Mouse (Mus musculus) sigmoid colon, adult 10 weeks (tissue): ENCODE measurements around the gene Metrn. TPM values are rescaled to one million over a fixed set of nuclear protein-coding genes. Genes with fewer than 3 reads are reported as not detected.

ENCODE experiments used
- polyA plus RNA-seq: library from polyadenylated mRNA; stranded (reverse); fragments of 350-450 nt; fragmentation: Illumina TruSeq; extraction: RNeasy Lipid Tissue Mini Kit (QIAGEN cat#74804); gene quantifications from one replicate; pipeline ENCODE4 v1.2.3, GENCODE M21; 2014; ENCODE audit warnings: low read depth, low replicate concordance

Gene Metrn
- not detected for polyA plus RNA-seq

GRCm38 (mm10) chr17:25796951-25797369 is at the start of gene Metrn:
Metrn (minus strand) TSS chr17:25797136.

GRCm38 (mm10) chr17:25844396-25844901 is 47.5 kb upstream of the Metrn start, which contains the start of gene Rhot2:
Rhot2 (minus strand) TSS chr17:25844851.

GRCm38 (mm10) chr17:25841117-25841880 is 44.4 kb upstream of the Metrn start, which contains the start of gene Gm20683:
Gm20683 (minus strand) TSS chr17:25841763.

GRCm38 (mm10) chr17:25837076-25837410 is 40.1 kb upstream of the Metrn start, which contains the start of gene Rhbdl1:
Rhbdl1 (minus strand) TSS chr17:25837295.

GRCm38 (mm10) chr17:25833291-25833663 is 36.3 kb upstream of the Metrn start, which contains the start of gene Stub1:
Stub1 (minus strand) TSS chr17:25833404.

GRCm38 (mm10) chr17:25828712-25829557 is 32.0 kb upstream of the Metrn start, which contains the start of gene Jmjd8:
Jmjd8 (plus strand) TSS chr17:25828867.

GRCm38 (mm10) chr17:25823452-25823851 is 26.5 kb upstream of the Metrn start, which contains the start of gene Wdr24:
Wdr24 (plus strand) TSS chr17:25823627.

GRCm38 (mm10) chr17:25808789-25809605 is 12.1 kb upstream of the Metrn start, which contains the start of gene Fbxl16:
Fbxl16 (plus strand) TSS chr17:25809085.

GRCm38 (mm10) chr17:25795609-25796092 is 1.3 kb downstream of the Metrn start, which contains the start of gene AC134908.4:
AC134908.4 (minus strand) TSS chr17:25795659.

GRCm38 (mm10) chr17:25792615-25793014 is 4.3 kb downstream of the Metrn start, which contains the start of gene Fam173a:
Fam173a (minus strand) TSS chr17:25792901.

GRCm38 (mm10) chr17:25786280-25786679 is 10.7 kb downstream of the Metrn start, which contains the start of gene Ccdc78:
Ccdc78 (plus strand) TSS chr17:25786580.

GRCm38 (mm10) chr17:25785281-25785745 is 11.6 kb downstream of the Metrn start, which contains the start of gene Haghl:
Haghl (minus strand) TSS chr17:25785673.

GRCm38 (mm10) chr17:25773549-25774120 is 23.3 kb downstream of the Metrn start, which contains the start of gene Narfl:
Narfl (plus strand) TSS chr17:25773776.

GRCm38 (mm10) chr17:25754241-25754640 is 42.7 kb downstream of the Metrn start, which contains the start of gene Msln:
Msln (minus strand) TSS chr17:25754378.

Other genes starting within 250 kb of the Metrn start
- gene Sox8, start 226.4 kb downstream of the Metrn start, polyA plus RNA-seq = 0.22 TPM
- 0.32 TPM for gene Lmf1, start 218.1 kb downstream of the Metrn start, polyA plus RNA-seq
- not detected for gene Gng13, start 80.0 kb downstream of the Metrn start, polyA plus RNA-seq
- not detected for gene Chtf18, start 69.7 kb downstream of the Metrn start, polyA plus RNA-seq
- gene Rpusd1, start 69.5 kb downstream of the Metrn start, polyA plus RNA-seq = not detected
- gene Mslnl, start 61.1 kb downstream of the Metrn start, polyA plus RNA-seq = not detected
- 0.41 TPM for gene Msln, start 42.8 kb downstream of the Metrn start, polyA plus RNA-seq
- gene Narfl, start 23.4 kb downstream of the Metrn start, polyA plus RNA-seq = 1.5 TPM
- not detected for gene Haghl, start 11.5 kb downstream of the Metrn start, polyA plus RNA-seq
- not detected for gene Ccdc78, start 10.6 kb downstream of the Metrn start, polyA plus RNA-seq
- 0.38 TPM for gene Fam173a, start 4.2 kb downstream of the Metrn start, polyA plus RNA-seq
- gene AC134908.4, start 1.5 kb downstream of the Metrn start, polyA plus RNA-seq = not detected
- 1.4 TPM for gene Fbxl16, start 11.9 kb upstream of the Metrn start, polyA plus RNA-seq
- gene Wdr24, start 26.5 kb upstream of the Metrn start, polyA plus RNA-seq = 0.76 TPM
- 3.4 TPM for gene Jmjd8, start 31.7 kb upstream of the Metrn start, polyA plus RNA-seq
- 7.7 TPM for gene Stub1, start 36.3 kb upstream of the Metrn start, polyA plus RNA-seq
- not detected for gene Rhbdl1, start 40.2 kb upstream of the Metrn start, polyA plus RNA-seq
- gene Gm20683, start 44.6 kb upstream of the Metrn start, polyA plus RNA-seq = not detected
- 18.0 TPM for gene Rhot2, start 47.7 kb upstream of the Metrn start, polyA plus RNA-seq
- gene Wdr90, start 64.4 kb upstream of the Metrn start, polyA plus RNA-seq = 1.8 TPM
- not detected for gene Mcrip2, start 71.6 kb upstream of the Metrn start, polyA plus RNA-seq
- gene Mettl26, start 77.9 kb upstream of the Metrn start, polyA plus RNA-seq = 15.8 TPM
- gene Wfikkn1, start 83.7 kb upstream of the Metrn start, polyA plus RNA-seq = not detected
- 1.5 TPM for gene Rab40c, start 122.6 kb upstream of the Metrn start, polyA plus RNA-seq
- gene Pigq, start 147.8 kb upstream of the Metrn start, polyA plus RNA-seq = 26.7 TPM
- gene Nhlrc4, start 147.8 kb upstream of the Metrn start, polyA plus RNA-seq = not detected
- not detected for gene A930017K11Rik, start 155.4 kb upstream of the Metrn start, polyA plus RNA-seq
- gene Capn15, start 188.7 kb upstream of the Metrn start, polyA plus RNA-seq = 0.85 TPM